Mouse (Mus musculus) bone marrow, adult 2 months (tissue): ENCODE measurements around the gene Dnal1. TPM values are rescaled to one million over a fixed set of nuclear protein-coding genes. Genes with fewer than 3 reads are reported as not detected.

ENCODE experiments used
- H3K27ac ChIP-seq: fragments of 200-500 bp; 2 replicates; pipeline ENCODE4 v1.5.1; 2012; ENCODE audit warnings: low read depth, mild to moderate bottlenecking, control low read depth, inconsistent platforms, low read length; ENCODE audit not compliant: control insufficient read depth, poor library complexity, insufficient read depth
- H3K4me1 ChIP-seq: fragments of 200-500 bp; 2 replicates; pipeline ENCODE4 v1.6.1; 2011; ENCODE audit warnings: low read length; ENCODE audit not compliant: control insufficient read depth, insufficient read depth
- H3K4me3 ChIP-seq: fragments of 200-500 bp; replicated peaks from 2 replicates; pipeline ENCODE3; 2011; ENCODE audit warnings: mild to moderate bottlenecking, low read depth, low read length, control low read depth; ENCODE audit not compliant: control insufficient read depth
- CTCF ChIP-seq: fragments of 200-500 bp; IDR thresholded peaks from 2 replicates; pipeline ENCODE4 v1.5.1; 2011; ENCODE audit warnings: low read length, control low read depth; ENCODE audit not compliant: control insufficient read depth, insufficient read depth
- POLR2A ChIP-seq: fragments of 200-500 bp; IDR thresholded peaks from 2 replicates; pipeline ENCODE4 v1.6.1; 2011; ENCODE audit warnings: low read depth, mild to moderate bottlenecking, control low read depth, low read length, borderline replicate concordance; ENCODE audit not compliant: control insufficient read depth
- WGBS: fragments of 180-500 bp; shearing (Covaris S2); methylation state at CpG from one replicate; pipeline ENCODE4 v1.1.7; 2018; 5-methylcytosine and 5-hydroxymethylcytosine counted together
- polyA plus RNA-seq: library from polyadenylated mRNA; stranded (reverse); fragments of >200 nt; gene quantifications from 2 replicates; pipeline ENCODE4 v1.2.4, GENCODE M21; 2011; ENCODE audit warnings: low replicate concordance; ENCODE audit not compliant: missing spikeins, insufficient read depth, insufficient read length

Gene Dnal1
- polyA plus RNA-seq, 1 experiment: 0.60 TPM

- WGBS: 88% methylated on average over 1 of the region's 1 CpGs
- no peak overlapping the region for H3K4me3 ChIP-seq
- TF ChIP-seq CTCF (no peak), POLR2A (no peak)
These were observed 4.2 kb upstream of the Dnal1 start for GRCm38 (mm10) chr12:84109924-84110323.

GRCm38 (mm10) chr12:84110814-84111213 lies 3.4 kb upstream of the Dnal1 start:
- Histone ChIP-seq H3K4me1 (no peaks in the 10 kb centered on the region), H3K27ac (no peak overlapping the region), H3K4me3 (no peak overlapping the region)
- 48% methylated on average over 4 of the region's 4 CpGs for WGBS
- TF ChIP-seq CTCF (no peak), POLR2A (no peak)

More at GRCm38 (mm10) chr12:84109924-84110323, 4.2 kb upstream of the Dnal1 start:
- Histone ChIP-seq H3K4me1 (no peaks in the 10 kb centered on the region), H3K27ac (no peak overlapping the region)

GRCm38 (mm10) chr12:84113676-84114075 lies 490 bp upstream of the Dnal1 start:
- 23% methylated on average over 6 of the region's 6 CpGs for WGBS
- TF ChIP-seq CTCF (no peak), POLR2A (no peak)
- Histone ChIP-seq H3K4me3 (no peak overlapping the region), H3K27ac (no peak overlapping the region), H3K4me1 (no peaks in the 10 kb centered on the region)

- 76% methylated on average over 5 of the region's 5 CpGs for WGBS
- H3K4me3 ChIP-seq: no peak overlapping the region
- TF ChIP-seq POLR2A (no peak), CTCF (no peak)
- H3K4me1 ChIP-seq: no peaks in the 10 kb centered on the region
- H3K27ac ChIP-seq: no peak overlapping the region
These were observed 5.4 kb downstream of the Dnal1 start for GRCm38 (mm10) chr12:84119584-84119983.

- 90% methylated on average over 12 of the region's 12 CpGs for WGBS
- TF ChIP-seq POLR2A (no peak), CTCF (no peak)
- H3K4me1 ChIP-seq: peaks cover 1% of the 10 kb centered on the region; the same call in 1 of the 2 replicates
These were observed 11.7 kb downstream of the Dnal1 start for GRCm38 (mm10) chr12:84125892-84126291.

GRCm38 (mm10) chr12:84126899-84127298 lies 12.7 kb downstream of the Dnal1 start:
- no peak for TF ChIP-seq POLR2A
- TF ChIP-seq CTCF: no peak
- no peak overlapping the region for H3K27ac ChIP-seq
- no peak overlapping the region for H3K4me3 ChIP-seq
- 80% methylated on average over 2 of the region's 2 CpGs for WGBS
- H3K4me1 ChIP-seq: peaks cover 1% of the 10 kb centered on the region; the same call in 1 of the 2 replicates

More at GRCm38 (mm10) chr12:84125892-84126291, 11.7 kb downstream of the Dnal1 start:
- H3K4me3 ChIP-seq: no peak overlapping the region
- no peak overlapping the region for H3K27ac ChIP-seq

- no peak for TF ChIP-seq CTCF
- TF ChIP-seq POLR2A: no peak
- Histone ChIP-seq H3K4me1 (peaks cover 1% of the 10 kb centered on the region; the same call in 1 of the 2 replicates), H3K4me3 (no peak overlapping the region), H3K27ac (no peak overlapping the region)
- WGBS: 73% methylated on average over 6 of the region's 6 CpGs
These were observed 14.4 kb downstream of the Dnal1 start for GRCm38 (mm10) chr12:84128576-84128975.

GRCm38 (mm10) chr12:84129931-84130330 lies 15.8 kb downstream of the Dnal1 start:
- H3K4me1 ChIP-seq: peaks cover 1% of the 10 kb centered on the region; the same call in 1 of the 2 replicates
- 52% methylated on average over 8 of the region's 8 CpGs for WGBS
- H3K27ac ChIP-seq: no peak overlapping the region; the same call in 1 of the 2 replicates
- H3K4me3 ChIP-seq: no peak overlapping the region
- no peak for TF ChIP-seq POLR2A
- no peak for TF ChIP-seq CTCF

GRCm38 (mm10) chr12:84132265-84132664 lies 18.1 kb downstream of the Dnal1 start:
- TF ChIP-seq CTCF (peak; percentile 61), POLR2A (no peak)
- 70% methylated on average over 3 of the region's 3 CpGs for WGBS
- peaks cover 1% of the 10 kb centered on the region; the same call in 1 of the 2 replicates for H3K4me1 ChIP-seq
- no peak overlapping the region for H3K27ac ChIP-seq
- no peak overlapping the region for H3K4me3 ChIP-seq
